Mouse (Mus musculus): ENCODE results near the gene Mark1. TPM values are rescaled to one million over a fixed set of nuclear protein-coding genes. Genes with fewer than 3 reads are reported as not detected.

Gene Mark1
- polyA plus RNA-seq, 1 experiment from 2014 or later: 2.4 TPM

DNA sequence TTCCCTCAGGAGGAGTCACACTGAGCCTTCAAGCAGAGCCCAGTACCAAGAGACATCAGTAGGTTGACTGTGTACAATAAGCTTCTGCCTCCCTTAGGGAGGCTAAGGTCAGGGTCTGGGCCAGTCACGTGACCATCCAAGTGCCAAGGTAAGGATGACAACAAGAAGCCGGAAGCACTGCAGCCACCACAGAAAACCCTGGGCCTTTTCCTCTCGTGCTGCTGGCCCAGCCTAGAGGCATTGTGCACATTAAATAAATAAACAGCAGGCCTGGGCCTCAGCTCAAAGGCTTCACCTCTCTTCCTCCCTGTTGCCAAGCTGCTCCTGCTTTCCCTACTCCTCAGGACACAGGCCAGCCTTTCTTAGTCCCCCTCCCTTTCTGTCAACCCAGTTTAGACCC is 139.1 kb downstream of the Mark1 start:
- 0 out of 2 replicates have a peak, but pooled peaks cover 7% of the 10 kb centered on the region for H3K4me1 ChIP-seq (ENCODE audit: control insufficient read depth, insufficient read depth, low read length)
- no peak overlapping the region for H3K4me3 ChIP-seq (ENCODE audit: low read length)
- no peaks in the 10 kb centered on the region for H3K27me3 ChIP-seq (ENCODE audit: control insufficient read depth, insufficient read depth, low read length)
- WGBS: 48% methylated on average over 3 of the region's 3 CpGs
- H3K9me3 ChIP-seq (ENCODE audit: control insufficient read depth, low read length): no peaks in the 10 kb centered on the region
- no peak; the same call in 1 of the 2 replicates for ATAC-seq (ENCODE audit: low FRiP score, low TSS enrichment)
- no peak overlapping the region for H3K9ac ChIP-seq (ENCODE audit: low read depth, low read length)
- no peak overlapping the region for H3K27ac ChIP-seq (ENCODE audit: low read depth, low read length)
- no peaks in the 10 kb centered on the region for H3K36me3 ChIP-seq (ENCODE audit: control insufficient read depth, insufficient read depth, low read length)
- no peak overlapping the region for H3K4me2 ChIP-seq (replicated peaks; ENCODE audit: low read depth, low read length)

DNA sequence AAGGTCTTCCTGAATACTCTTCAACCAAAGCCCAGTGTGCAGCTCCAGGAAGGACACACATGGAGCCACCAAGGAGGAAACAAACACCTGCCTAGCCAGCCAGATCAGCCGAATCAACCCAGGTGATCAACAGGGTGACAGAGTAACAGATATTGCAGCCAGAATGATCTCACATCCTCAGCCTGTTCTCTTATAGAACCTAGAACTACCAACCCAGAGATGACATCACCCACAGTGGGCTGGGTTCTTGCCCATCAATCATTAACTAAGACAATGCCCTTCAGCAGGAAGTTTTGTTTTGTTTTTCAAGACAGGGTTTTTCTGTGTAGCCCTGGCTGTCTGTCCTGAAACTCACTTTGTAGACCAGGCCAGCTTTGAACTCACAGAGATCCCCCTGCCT is 141.1 kb downstream of the Mark1 start:
- WGBS: 90% methylated on average over 1 of the region's 1 CpGs

DNA sequence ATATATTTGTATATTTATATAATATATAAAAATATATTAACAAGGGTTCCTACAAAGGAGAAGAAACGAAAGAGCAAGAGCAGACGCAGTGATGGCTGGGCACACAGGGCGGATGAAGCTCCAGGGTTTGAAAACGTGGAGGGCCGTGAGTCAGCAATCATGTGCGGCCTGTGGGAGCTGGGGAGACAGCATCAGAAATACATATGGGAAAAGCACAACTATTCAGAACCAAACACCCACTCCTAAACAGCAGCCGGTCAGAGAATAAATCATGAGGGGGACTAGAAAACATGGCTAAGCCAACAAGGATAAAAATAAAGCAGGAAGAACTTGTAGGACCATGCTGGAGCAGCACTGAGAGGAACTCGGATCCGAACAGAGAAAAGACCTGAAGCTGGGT is 142.2 kb downstream of the Mark1 start:
- Histone ChIP-seq H3K9me3 (ENCODE audit: control insufficient read depth, low read length) (no peaks in the 10 kb centered on the region), H3K27ac (ENCODE audit: low read depth, low read length) (no peak overlapping the region), H3K36me3 (ENCODE audit: control insufficient read depth, insufficient read depth, low read length) (no peaks in the 10 kb centered on the region), H3K4me2 (replicated peaks; ENCODE audit: low read depth, low read length) (no peak overlapping the region), H3K9ac (ENCODE audit: low read depth, low read length) (no peak overlapping the region), H3K27me3 (ENCODE audit: control insufficient read depth, insufficient read depth, low read length) (no peaks in the 10 kb centered on the region), H3K4me3 (ENCODE audit: low read length) (no peak overlapping the region), H3K4me1 (ENCODE audit: control insufficient read depth, insufficient read depth, low read length) (peaks cover 3% of the 10 kb centered on the region; the same call in 1 of the 2 replicates)
- no peak for ATAC-seq (ENCODE audit: low FRiP score, low TSS enrichment)
- WGBS: 86% methylated on average over 9 of the region's 9 CpGs

More for the DNA sequence above, 141.1 kb downstream of the Mark1 start:
- no peaks in the 10 kb centered on the region for H3K36me3 ChIP-seq (ENCODE audit: control insufficient read depth, insufficient read depth, low read length)
- no peak overlapping the region for H3K27ac ChIP-seq (ENCODE audit: low read depth, low read length)
- H3K4me2 ChIP-seq (replicated peaks; ENCODE audit: low read depth, low read length): no peak overlapping the region
- no peaks in the 10 kb centered on the region for H3K9me3 ChIP-seq (ENCODE audit: control insufficient read depth, low read length)
- no peak overlapping the region for H3K9ac ChIP-seq (ENCODE audit: low read depth, low read length)
- H3K4me1 ChIP-seq (ENCODE audit: control insufficient read depth, insufficient read depth, low read length): peaks cover 3% of the 10 kb centered on the region; the same call in 1 of the 2 replicates
- no peak for ATAC-seq (ENCODE audit: low FRiP score, low TSS enrichment)
- H3K4me3 ChIP-seq (ENCODE audit: low read length): no peak overlapping the region
- no peaks in the 10 kb centered on the region for H3K27me3 ChIP-seq (ENCODE audit: control insufficient read depth, insufficient read depth, low read length)

DNA sequence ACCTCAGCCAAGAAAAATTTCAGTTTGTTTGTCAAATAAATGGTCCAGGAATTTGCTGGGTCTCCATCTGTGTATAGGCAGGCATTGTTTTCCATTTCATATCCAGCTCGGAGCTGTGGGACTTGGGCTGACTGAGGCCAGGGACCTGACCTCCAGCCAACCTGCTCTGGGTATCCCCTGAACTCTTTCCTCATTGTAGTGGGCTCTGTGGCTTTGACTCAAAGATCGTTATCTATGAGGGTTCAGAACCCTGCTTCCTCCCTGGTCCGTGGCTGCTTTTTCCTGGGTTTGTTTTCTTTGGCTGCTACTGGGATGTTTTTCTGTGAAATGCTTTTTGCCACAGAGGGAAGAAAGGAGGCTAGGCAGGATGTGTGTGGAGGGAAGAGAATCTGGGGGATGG is 145.4 kb downstream of the Mark1 start:
- Histone ChIP-seq H3K27me3 (ENCODE audit: control insufficient read depth, insufficient read depth, low read length) (no peaks in the 10 kb centered on the region), H3K4me1 (ENCODE audit: control insufficient read depth, insufficient read depth, low read length) (peaks cover 12% of the 10 kb centered on the region; the same call in 1 of the 2 replicates), H3K4me2 (replicated peaks; ENCODE audit: low read depth, low read length) (no peak overlapping the region; the same call in 1 of the 2 replicates), H3K9me3 (ENCODE audit: control insufficient read depth, low read length) (no peaks in the 10 kb centered on the region), H3K4me3 (ENCODE audit: low read length) (no peak overlapping the region), H3K9ac (ENCODE audit: low read depth, low read length) (no peak overlapping the region), H3K27ac (ENCODE audit: low read depth, low read length) (peak overlapping the region; percentile 78; the same call in 1 of the 2 replicates), H3K36me3 (ENCODE audit: control insufficient read depth, insufficient read depth, low read length) (no peaks in the 10 kb centered on the region)
- WGBS: 35% methylated on average over 3 of the region's 3 CpGs
- peak; percentile 6; the same call in 1 of the 2 replicates for ATAC-seq (ENCODE audit: low FRiP score, low TSS enrichment)

DNA sequence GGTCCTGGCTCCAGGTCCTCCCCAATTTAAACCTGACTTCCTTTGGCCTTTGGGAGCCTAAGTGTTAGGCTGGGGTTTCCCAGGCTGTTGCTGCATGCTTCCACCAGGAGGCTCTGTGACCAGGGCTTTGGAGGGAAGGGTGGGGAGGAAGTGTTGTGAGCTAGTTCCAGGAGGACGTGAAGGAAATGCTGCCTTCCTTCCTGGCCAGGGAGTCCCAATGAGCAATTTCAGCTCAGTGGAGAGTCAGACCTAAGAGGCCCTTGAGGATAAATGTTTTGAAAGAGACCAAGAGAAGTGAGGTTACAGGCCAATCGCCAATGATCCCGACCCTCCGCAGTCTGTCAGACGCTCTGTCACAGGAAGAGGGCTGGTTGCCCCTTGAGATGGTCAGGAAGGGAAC is 146.0 kb downstream of the Mark1 start:
- Histone ChIP-seq H3K9ac (ENCODE audit: low read depth, low read length) (no peak overlapping the region), H3K27ac (ENCODE audit: low read depth, low read length) (peak overlapping the region; percentile 78; the same call in 1 of the 2 replicates), H3K27me3 (ENCODE audit: control insufficient read depth, insufficient read depth, low read length) (no peaks in the 10 kb centered on the region), H3K4me1 (ENCODE audit: control insufficient read depth, insufficient read depth, low read length) (peaks cover 12% of the 10 kb centered on the region; the same call in 1 of the 2 replicates), H3K9me3 (ENCODE audit: control insufficient read depth, low read length) (no peaks in the 10 kb centered on the region), H3K36me3 (ENCODE audit: control insufficient read depth, insufficient read depth, low read length) (no peaks in the 10 kb centered on the region), H3K4me3 (ENCODE audit: low read length) (no peak overlapping the region), H3K4me2 (replicated peaks; ENCODE audit: low read depth, low read length) (peak overlapping the region; percentile 24; the same call in 1 of the 2 replicates)
- ATAC-seq (ENCODE audit: low FRiP score, low TSS enrichment): peak; percentile 75
- WGBS: 22% methylated on average over 5 of the region's 5 CpGs

DNA sequence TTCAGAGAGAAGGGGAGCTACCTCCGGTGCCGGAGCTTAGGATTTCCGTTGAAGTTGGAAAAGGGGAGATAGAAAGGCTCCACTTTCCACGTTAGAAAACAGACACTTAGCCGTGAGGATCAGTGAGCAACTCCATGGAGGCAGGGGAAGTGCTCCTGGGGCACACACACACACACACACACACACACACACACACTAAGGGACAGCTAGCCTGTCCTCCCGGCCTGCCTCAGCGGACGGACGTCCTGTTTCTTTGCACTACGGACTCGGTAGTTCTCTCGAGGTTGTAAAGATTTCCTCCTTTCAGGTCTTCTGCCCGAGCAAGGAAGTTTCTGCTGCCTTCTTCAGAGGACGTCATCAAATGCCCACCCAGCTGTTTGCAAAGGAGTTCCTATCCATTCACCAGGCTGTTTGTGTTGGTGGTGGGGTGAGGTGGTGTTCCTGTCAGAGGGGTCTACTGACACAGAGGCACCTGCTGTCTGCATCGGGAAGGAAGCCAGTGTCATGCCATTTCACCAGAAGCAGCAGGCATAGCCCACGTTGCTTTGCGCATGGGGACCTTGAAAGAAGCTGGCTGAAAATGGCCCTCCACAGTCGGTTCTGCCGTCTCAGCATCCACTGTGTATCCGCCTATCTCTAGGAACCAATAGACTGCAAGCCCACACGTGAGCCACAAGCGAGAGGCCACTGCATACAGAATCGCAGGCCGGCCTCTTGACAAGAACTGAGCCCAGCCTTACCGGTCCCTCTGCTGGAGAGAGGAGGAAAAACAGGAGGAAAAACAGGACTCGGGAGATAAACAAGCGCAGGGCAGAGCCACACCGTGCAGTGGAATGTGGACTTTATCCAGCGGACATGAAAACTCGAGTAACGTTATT is 147.4 kb downstream of the Mark1 start:
- peak overlapping the region; percentile 0; the same call in 1 of the 2 replicates for H3K4me3 ChIP-seq (ENCODE audit: low read length)
- peaks cover 3% of the 10 kb centered on the region; the same call in 1 of the 2 replicates for H3K27me3 ChIP-seq (ENCODE audit: control insufficient read depth, insufficient read depth, low read length)
- 11% methylated on average over 31 of the region's 31 CpGs for WGBS
- peaks cover 12% of the 10 kb centered on the region; the same call in 1 of the 2 replicates for H3K4me1 ChIP-seq (ENCODE audit: control insufficient read depth, insufficient read depth, low read length)
- H3K36me3 ChIP-seq (ENCODE audit: control insufficient read depth, insufficient read depth, low read length): no peaks in the 10 kb centered on the region
- ATAC-seq (ENCODE audit: low FRiP score, low TSS enrichment): peak; percentile 80
- H3K9me3 ChIP-seq (ENCODE audit: control insufficient read depth, low read length): no peaks in the 10 kb centered on the region
- no peak overlapping the region for H3K9ac ChIP-seq (ENCODE audit: low read depth, low read length)
- H3K4me2 ChIP-seq (replicated peaks; ENCODE audit: low read depth, low read length): peak overlapping the region; percentile 27
- peak overlapping the region; percentile 38; the same call in 1 of the 2 replicates for H3K27ac ChIP-seq (ENCODE audit: low read depth, low read length)

DNA sequence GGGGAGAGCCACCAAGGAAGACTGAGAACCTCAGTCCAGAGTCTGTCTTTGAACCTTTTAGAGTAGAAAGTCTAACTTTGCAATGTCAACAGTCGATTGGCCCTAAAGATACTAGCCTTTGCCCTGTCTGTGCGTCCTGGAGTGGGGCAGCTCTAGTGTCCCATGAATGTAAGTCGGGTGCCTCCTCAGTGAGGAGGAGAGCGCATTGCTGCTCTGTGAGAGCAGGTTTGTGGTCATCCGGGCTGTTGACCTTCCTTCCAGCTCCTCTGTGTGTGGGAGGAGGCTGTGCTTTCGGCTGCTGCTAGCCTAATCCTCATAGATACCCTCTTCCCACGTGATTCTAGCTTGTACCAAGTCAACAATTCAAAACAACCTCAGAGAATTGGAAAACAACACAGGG is 148.2 kb downstream of the Mark1 start:
- H3K27ac ChIP-seq (ENCODE audit: low read depth, low read length): peak overlapping the region; percentile 38; the same call in 1 of the 2 replicates
- H3K4me3 ChIP-seq (ENCODE audit: low read length): no peak overlapping the region
- ATAC-seq (ENCODE audit: low FRiP score, low TSS enrichment): no peak
- H3K27me3 ChIP-seq (ENCODE audit: control insufficient read depth, insufficient read depth, low read length): peaks cover 3% of the 10 kb centered on the region; the same call in 1 of the 2 replicates
- H3K9ac ChIP-seq (ENCODE audit: low read depth, low read length): no peak overlapping the region
- H3K4me2 ChIP-seq (replicated peaks; ENCODE audit: low read depth, low read length): no peak overlapping the region; the same call in 1 of the 2 replicates
- H3K4me1 ChIP-seq (ENCODE audit: control insufficient read depth, insufficient read depth, low read length): peaks cover 16% of the 10 kb centered on the region; the same call in 1 of the 2 replicates
- 23% methylated on average over 7 of the region's 7 CpGs for WGBS
- no peaks in the 10 kb centered on the region for H3K36me3 ChIP-seq (ENCODE audit: control insufficient read depth, insufficient read depth, low read length)
- no peaks in the 10 kb centered on the region for H3K9me3 ChIP-seq (ENCODE audit: control insufficient read depth, low read length)

DNA sequence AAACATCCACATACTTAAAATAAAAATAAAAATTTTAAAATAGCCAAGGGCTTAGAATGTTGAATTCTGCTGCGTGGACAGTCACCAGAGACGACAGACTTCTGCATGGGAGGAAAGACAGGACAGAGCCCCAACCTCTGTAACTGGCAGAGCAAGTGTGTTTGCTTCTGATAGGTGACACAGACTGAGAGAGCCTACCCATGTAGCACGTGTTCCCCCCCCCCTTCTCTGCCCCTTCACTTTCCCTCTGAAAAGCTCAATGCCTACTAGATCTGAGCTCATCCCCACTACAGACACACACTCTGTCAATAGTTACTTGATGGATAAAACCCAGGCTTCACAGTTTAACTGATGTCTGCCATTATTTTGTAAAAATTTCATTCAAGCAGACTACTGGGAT is 152.4 kb downstream of the Mark1 start:
- H3K9ac ChIP-seq (ENCODE audit: low read depth, low read length): no peak overlapping the region
- peaks cover 3% of the 10 kb centered on the region; the same call in 1 of the 2 replicates for H3K27me3 ChIP-seq (ENCODE audit: control insufficient read depth, insufficient read depth, low read length)
- no peak for ATAC-seq (ENCODE audit: low FRiP score, low TSS enrichment)
- 55% methylated on average over 3 of the region's 3 CpGs for WGBS
- no peak overlapping the region for H3K27ac ChIP-seq (ENCODE audit: low read depth, low read length)
- no peaks in the 10 kb centered on the region for H3K36me3 ChIP-seq (ENCODE audit: control insufficient read depth, insufficient read depth, low read length)
- peaks cover 21% of the 10 kb centered on the region for H3K4me1 ChIP-seq (ENCODE audit: control insufficient read depth, insufficient read depth, low read length)
- H3K4me3 ChIP-seq (ENCODE audit: low read length): no peak overlapping the region
- H3K9me3 ChIP-seq (ENCODE audit: control insufficient read depth, low read length): no peaks in the 10 kb centered on the region
- H3K4me2 ChIP-seq (replicated peaks; ENCODE audit: low read depth, low read length): peak overlapping the region; percentile 93; the same call in 1 of the 2 replicates

Measured in kidney, embryonic 14.5 days (tissue).